Mouse (Mus musculus) CH12.LX (cell line): ENCODE measurements at regions not wholly inside any gene's neighbourhood (a gene's known extent, or its start where the extent isn't known, plus 50 kb on each side); places are given as distances from the start of the nearest gene placed in this dataset.

ENCODE experiments used
- DNase-seq: peaks from one replicate; pipeline ENCODE4 v3.0.0-alpha.2; 2013; ENCODE audit errors: extremely low read depth
- H3K27ac ChIP-seq: 2 replicates; pipeline ENCODE4 v1.5.1; 2012; ENCODE audit warnings: low read depth, mild to moderate bottlenecking, control low read depth, moderate library complexity; ENCODE audit not compliant: insufficient read depth
- H3K27me3 ChIP-seq: replicated peaks from 2 replicates; pipeline ENCODE3; 2012; ENCODE audit warnings: inconsistent platforms
- H3K36me3 ChIP-seq, 2 experiments: replicated peaks in 1 of 2; 2 replicates each; pipeline versions ENCODE3 to v1.6.1; 2012; ENCODE audit warnings: inconsistent platforms in 1 of 2, low read length in 1 of 2, mild to moderate bottlenecking in 1 of 2, mixed read lengths in 1 of 2, moderate library complexity in 1 of 2; ENCODE audit not compliant: control insufficient read depth in 1 of 2, insufficient read depth in 1 of 2
- H3K4me1 ChIP-seq, 2 experiments: 2 replicates each; pipeline ENCODE4 v1.6.1; 2012; ENCODE audit warnings: inconsistent platforms in 1 of 2, moderate library complexity in 1 of 2; ENCODE audit not compliant: insufficient read depth in 2 of 2, control insufficient read depth in 1 of 2
- H3K4me2 ChIP-seq: 2 replicates; pipeline ENCODE4 v1.6.1; 2012; ENCODE audit warnings: low read depth, mild to moderate bottlenecking, control low read depth; ENCODE audit not compliant: poor library complexity, insufficient read depth, severe bottlenecking
- H3K4me3 ChIP-seq, 3 experiments: fragments of 150-350 bp in 1 of 3; sonication (generic) in 1 of 3; replicated peaks in 1 of 3; 2 replicates each; pipeline versions ENCODE3 to v1.5.1; 2011 to 2012; ENCODE audit warnings: low read depth in 2 of 3, low read length in 2 of 3, mild to moderate bottlenecking in 2 of 3, moderate library complexity in 2 of 3, control low read depth in 1 of 3, improper control_type of control experiment in 1 of 3, inconsistent platforms in 1 of 3, mixed read lengths in 1 of 3; ENCODE audit not compliant: poor library complexity in 1 of 3
- H3K79me2 ChIP-seq: replicated peaks from 2 replicates; pipeline ENCODE4 v1.6.1; 2012; ENCODE audit warnings: mild to moderate bottlenecking, moderate library complexity; ENCODE audit not compliant: control insufficient read depth, poor library complexity, insufficient read depth, severe bottlenecking; ENCODE audit errors: extremely low read depth
- H3K9ac ChIP-seq: 2 replicates; pipeline ENCODE4 v1.6.1; 2012; ENCODE audit warnings: low read depth, mild to moderate bottlenecking, control low read depth, moderate library complexity; ENCODE audit not compliant: insufficient read depth
- H3K9me3 ChIP-seq: replicated peaks from 2 replicates; pipeline ENCODE3; 2012; ENCODE audit warnings: low read length, inconsistent platforms, mixed read lengths
- BHLHE40 ChIP-seq: IDR thresholded peaks from 2 replicates; pipeline ENCODE4 v1.6.1; 2011; ENCODE audit warnings: mild to moderate bottlenecking, low read depth, low read length, improper control_type of control experiment
- CHD1 ChIP-seq: IDR thresholded peaks from 2 replicates; pipeline ENCODE4 v1.6.1; 2012; ENCODE audit warnings: low read depth, low read length, improper control_type of control experiment, inconsistent platforms
- CTCF ChIP-seq, 2 experiments: IDR thresholded peaks in 1 of 2; conservative IDR thresholded peaks in 1 of 2; 2 replicates each; pipeline ENCODE4 v1.5.1; 2011 to 2012; ENCODE audit warnings: low read depth in 2 of 2, low read length in 2 of 2, improper control_type of control experiment in 1 of 2, inconsistent platforms in 1 of 2, mild to moderate bottlenecking in 1 of 2, moderate library complexity in 1 of 2
- E2F4 ChIP-seq: IDR thresholded peaks from 2 replicates; pipeline ENCODE4 v1.6.1; 2011; ENCODE audit warnings: low read depth, low read length, improper control_type of control experiment; ENCODE audit not compliant: insufficient replicate concordance
- ELF1 ChIP-seq: IDR thresholded peaks from 2 replicates; pipeline ENCODE4 v1.6.1; 2014; ENCODE audit warnings: low read depth, mild to moderate bottlenecking, inconsistent platforms, low read length, improper control_type of control experiment
- EP300 ChIP-seq: IDR thresholded peaks from 2 replicates; pipeline ENCODE4 v1.6.1; 2011; ENCODE audit warnings: low read length, improper control_type of control experiment
- ETS1 ChIP-seq: conservative IDR thresholded peaks from 2 replicates; pipeline ENCODE4 v1.6.1; 2012; ENCODE audit warnings: low read depth, mild to moderate bottlenecking, inconsistent platforms, low read length, improper control_type of control experiment, moderate library complexity
- GABPA ChIP-seq: IDR thresholded peaks from 2 replicates; pipeline ENCODE4 v1.6.1; 2012; ENCODE audit warnings: low read depth, low read length, improper control_type of control experiment, inconsistent platforms; ENCODE audit not compliant: insufficient replicate concordance
- HCFC1 ChIP-seq: IDR thresholded peaks from 2 replicates; pipeline ENCODE4 v1.6.1; 2012; ENCODE audit warnings: low read depth, mild to moderate bottlenecking, inconsistent platforms, low read length, improper control_type of control experiment
- IRF4 ChIP-seq: IDR thresholded peaks from 2 replicates; pipeline ENCODE4 v1.6.1; 2014; ENCODE audit warnings: low read depth, mild to moderate bottlenecking, inconsistent platforms, low read length, improper control_type of control experiment
- JUN ChIP-seq: IDR thresholded peaks from 2 replicates; pipeline ENCODE4 v1.6.1; 2011; ENCODE audit warnings: low read depth, mild to moderate bottlenecking, low read length, improper control_type of control experiment, moderate library complexity; ENCODE audit not compliant: insufficient read depth
- KAT2A ChIP-seq: IDR thresholded peaks from 2 replicates; pipeline ENCODE4 v1.6.1; 2012; ENCODE audit warnings: low read length, improper control_type of control experiment, inconsistent platforms; ENCODE audit not compliant: insufficient replicate concordance
- MAX ChIP-seq: IDR thresholded peaks from 2 replicates; pipeline ENCODE4 v1.6.1; 2011; ENCODE audit warnings: low read length, improper control_type of control experiment
- MAZ ChIP-seq: IDR thresholded peaks from 2 replicates; pipeline ENCODE4 v1.6.1; 2012; ENCODE audit warnings: low read depth, mild to moderate bottlenecking, inconsistent platforms, low read length, improper control_type of control experiment, moderate library complexity
- MYC ChIP-seq: IDR thresholded peaks from 2 replicates; pipeline ENCODE4 v1.6.1; 2011; ENCODE audit warnings: low read depth, mild to moderate bottlenecking, improper control_type of control experiment, low read length
- NRF1 ChIP-seq: IDR thresholded peaks from 2 replicates; pipeline ENCODE4 v1.6.1; 2014; ENCODE audit warnings: low read depth, mild to moderate bottlenecking, inconsistent platforms, low read length, improper control_type of control experiment, moderate library complexity
- RCOR1 ChIP-seq: conservative IDR thresholded peaks from 2 replicates; pipeline ENCODE4 v1.6.1; 2012; ENCODE audit warnings: low read depth, mild to moderate bottlenecking, inconsistent platforms, low read length, improper control_type of control experiment
- SMC3 ChIP-seq: IDR thresholded peaks from 2 replicates; pipeline ENCODE4 v1.6.1; 2011; ENCODE audit warnings: low read depth, low read length, improper control_type of control experiment
- UBTF ChIP-seq: IDR thresholded peaks from 2 replicates; pipeline ENCODE4 v1.6.1; 2012; ENCODE audit warnings: low read depth, mild to moderate bottlenecking, inconsistent platforms, low read length, improper control_type of control experiment, moderate library complexity
- USF1 ChIP-seq: IDR thresholded peaks from 2 replicates; pipeline ENCODE4 v1.6.1; 2014; ENCODE audit warnings: low read depth, mild to moderate bottlenecking, inconsistent platforms, low read length, improper control_type of control experiment
- USF2 ChIP-seq: conservative IDR thresholded peaks from 2 replicates; pipeline ENCODE4 v1.6.1; 2011; ENCODE audit warnings: low read depth, low read length, improper control_type of control experiment
- ZC3H11A ChIP-seq: IDR thresholded peaks from 2 replicates; pipeline ENCODE4 v1.6.1; 2012; ENCODE audit warnings: low read depth, mild to moderate bottlenecking, inconsistent platforms, low read length, improper control_type of control experiment
- ZKSCAN1 ChIP-seq: IDR thresholded peaks from 2 replicates; pipeline ENCODE4 v1.6.1; 2012; ENCODE audit warnings: low read depth, inconsistent platforms, low read length, improper control_type of control experiment, borderline replicate concordance
- ZMIZ1 ChIP-seq: IDR thresholded peaks from 2 replicates; pipeline ENCODE4 v1.6.1; 2012; ENCODE audit warnings: low read depth, mild to moderate bottlenecking, inconsistent platforms, low read length, improper control_type of control experiment
- dilution Hi-C: fragments of 300-500 bp; cut with MboI; formaldehyde crosslinking; loops from 2 replicates; pipeline ENCODE4 v1.14.3; 2020; ENCODE audit warnings: low sequenced_read_pairs; ENCODE audit not compliant: extremely low pct_unique_long_range_greater_than_20kb, extremely low pct_ligation_motif_present
- in situ Hi-C: fragments of 300-500 bp; cut with MboI; formaldehyde crosslinking; loops from 3 replicates; pipeline ENCODE4 v1.14.3; 2019; ENCODE audit warnings: low sequenced_read_pairs, low pct_ligation_motif_present, low pct_unique_long_range_greater_than_20kb, mixed read lengths

DNA sequence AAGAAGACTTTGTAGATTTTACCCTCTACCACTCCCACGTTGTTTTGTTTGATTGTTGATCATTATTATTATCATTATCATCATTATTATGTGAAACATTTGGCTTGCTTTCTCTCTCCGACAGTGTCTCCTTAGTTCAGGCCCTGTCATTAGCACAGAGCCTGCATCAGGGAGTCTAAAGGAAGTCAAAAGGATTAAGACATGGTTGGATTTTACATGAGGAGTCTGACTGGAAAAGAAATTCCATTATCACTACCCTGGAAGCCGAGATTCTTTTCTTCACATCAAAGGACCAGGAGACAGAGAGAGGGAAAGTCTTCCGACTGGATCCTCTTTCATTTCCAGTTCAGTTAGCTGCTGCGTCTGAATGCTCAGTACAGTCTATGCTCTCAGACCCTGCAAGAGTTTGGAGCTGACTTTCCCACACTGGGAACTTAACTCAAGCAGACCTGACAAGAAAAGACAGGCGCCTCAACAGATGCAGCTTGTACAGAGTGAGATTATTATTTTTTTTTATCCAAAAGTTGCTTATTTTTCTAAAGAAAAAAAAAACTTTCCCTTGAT is 184.1 kb upstream of the Btbd3 start:
- no peak for DNase-seq
- TF ChIP-seq ZKSCAN1 (no peak), UBTF (no peak), RCOR1 (no peak), GABPA (no peak), NRF1 (no peak), ZMIZ1 (no peak), ELF1 (no peak), SMC3 (no peak), HCFC1 (no peak), MAZ (no peak), EP300 (no peak), ZC3H11A (no peak)
- no peaks in the 10 kb centered on the region for H3K27me3 ChIP-seq
- H3K36me3 ChIP-seq: no peaks in the 10 kb centered on the region
- in situ Hi-C loops: no loop called here
- no peak overlapping the region for H3K9ac ChIP-seq
- no peaks in the 10 kb centered on the region for H3K4me1 ChIP-seq
- H3K4me3 ChIP-seq: no peak overlapping the region
- no peak overlapping the region for H3K27ac ChIP-seq
- H3K9me3 ChIP-seq: peaks cover 44% of the 10 kb centered on the region
- H3K79me2 ChIP-seq: no peaks in the 10 kb centered on the region
- dilution Hi-C loops: no loop called here
- no peak overlapping the region for H3K4me2 ChIP-seq

DNA sequence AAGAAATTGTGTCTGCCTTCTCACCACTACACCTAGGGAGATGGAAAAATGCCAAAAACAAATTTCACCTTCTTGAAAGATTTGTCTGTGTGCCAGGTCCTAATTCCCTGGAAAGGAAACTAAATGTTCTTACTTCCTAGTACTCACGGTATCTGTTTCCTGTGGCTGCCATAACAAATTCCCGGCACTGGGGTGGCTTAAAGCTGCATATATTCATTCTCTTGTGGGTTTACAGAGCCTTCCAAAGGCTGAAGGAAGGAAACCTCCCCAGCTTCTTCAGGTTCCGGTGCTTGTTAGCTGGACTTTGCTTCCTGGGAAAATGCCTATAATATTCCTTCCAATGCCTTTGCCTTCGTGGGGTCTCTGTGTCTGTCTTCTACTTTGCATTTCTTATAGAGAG is 203.3 kb upstream of the Btbd3 start:
- dilution Hi-C loops (no loop called here), in situ Hi-C loops (no loop called here)
- Histone ChIP-seq H3K27ac (no peak overlapping the region), H3K27me3 (no peaks in the 10 kb centered on the region), H3K79me2 (no peaks in the 10 kb centered on the region), H3K4me1 (no peaks in the 10 kb centered on the region), H3K9ac (no peak overlapping the region), H3K9me3 (peaks cover 39% of the 10 kb centered on the region), H3K36me3 (no peaks in the 10 kb centered on the region), H3K4me2 (no peak overlapping the region), H3K4me3 (no peak overlapping the region)
- TF ChIP-seq IRF4 (no peak), CHD1 (no peak), GABPA (no peak), JUN (no peak), USF2 (no peak), ZKSCAN1 (no peak), ETS1 (no peak), CTCF (conservative IDR thresholded peaks at IDR 0.05 in 1 of 2, IDR thresholded peaks at IDR 0.05 in 1 of 2; ENCODE audit: low read depth in 2 of 2, low read length in 2 of 2) (no peak), USF1 (no peak), E2F4 (no peak), MAX (no peak), ZC3H11A (no peak), KAT2A (no peak), BHLHE40 (no peak), MYC (no peak), SMC3 (no peak)
- DNase-seq: no peak
